Mouse (Mus musculus) NIH3T3 (cell line): ENCODE data around the gene Hagh.

Experiments used
- DNase-seq: peaks from one replicate; pipeline ENCODE4 v3.0.0-alpha.2; 2012; ENCODE audit warnings: low read depth

Hagh gene

GRCm38 (mm10) chr17:24902671-24903474 lies 62.9 kb downstream of the Hagh start:
- peak; percentile 68 for DNase-seq

- no peak for DNase-seq
These were observed 63.8 kb downstream of the Hagh start for GRCm38 (mm10) chr17:24903767-24904166.

GRCm38 (mm10) chr17:24907591-24907990 lies 67.6 kb downstream of the Hagh start:
- DNase-seq = no peak

DNA sequence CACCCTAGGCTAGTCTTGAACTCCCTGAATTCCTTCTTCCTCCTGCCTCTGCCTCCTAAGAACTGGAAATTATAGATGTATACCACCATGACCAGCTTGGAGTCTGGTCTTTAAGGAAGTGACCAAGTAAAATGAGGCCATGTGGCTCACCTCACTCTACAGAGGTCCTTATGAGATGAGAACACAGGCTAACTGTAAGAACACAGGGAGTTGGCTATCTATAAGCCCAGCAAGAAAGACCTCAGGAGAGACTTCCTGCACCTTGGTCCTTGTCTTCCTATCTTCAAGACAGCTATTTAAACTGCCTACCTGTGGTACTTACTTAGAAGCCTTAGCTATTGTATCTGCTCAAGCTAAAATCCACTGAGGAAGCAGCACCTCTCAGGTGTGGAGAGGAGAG lies 74.0 kb downstream of the Hagh start:
- no peak for DNase-seq
